Mouse (Mus musculus) ES-Bruce4 (cell line): Measurements from ENCODE around the gene Ston2.

Experiments
- CTCF ChIP-seq: IDR thresholded peaks from one replicate; pipeline ENCODE4 v1.8.1; 2011; ENCODE audit warnings: low read depth, low read length
- EP300 ChIP-seq: IDR thresholded peaks from 2 replicates; pipeline ENCODE4 v1.6.1; 2011; ENCODE audit warnings: low read depth, low read length; ENCODE audit not compliant: insufficient read depth
- POLR2A ChIP-seq: IDR thresholded peaks from one replicate; pipeline ENCODE4 v1.8.1; 2011; ENCODE audit warnings: low read length; ENCODE audit not compliant: insufficient read depth

DNA sequence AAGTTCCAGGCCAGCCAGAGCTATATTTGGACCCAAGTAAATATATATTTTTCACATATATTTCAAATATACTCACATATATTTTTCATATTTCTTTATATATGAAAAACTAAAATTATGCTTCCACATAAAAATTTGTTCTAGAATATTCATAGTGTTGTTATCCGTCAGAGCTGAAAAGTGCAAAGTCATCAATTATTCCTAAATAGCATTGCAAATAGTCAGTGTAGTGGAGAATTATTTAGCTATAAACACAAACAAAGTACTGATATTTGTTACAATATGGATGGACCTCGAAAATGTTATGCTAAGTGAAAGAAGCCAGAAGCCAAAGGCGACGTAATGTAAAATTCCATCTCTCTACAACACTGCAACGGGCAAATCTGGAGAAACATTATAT, 6.8 kb downstream of the Ston2 start:
- TF ChIP-seq EP300 (no peak), CTCF (no peak), POLR2A (no peak)
